Mouse (Mus musculus): ENCODE data around the gene Osbpl5. TPM values are rescaled to one million over a fixed set of nuclear protein-coding genes. Genes with fewer than 3 reads are reported as not detected.
"Not testable (repeated sequence)": the region's sequence is repeated elsewhere in the genome, so short reads cannot be mapped to it uniquely, and the experiment has no call there.

The Osbpl5 gene
- polyA plus RNA-seq, 1 experiment from 2014 or later = 47.6 TPM

GRCm38 (mm10) chr7:143666427-143667311 lies 90.1 kb downstream of the Osbpl5 start:
- ATAC-seq = no peak

GRCm38 (mm10) chr7:143663470-143663869 lies 93.3 kb downstream of the Osbpl5 start:
- no peak overlapping the region for H3K4me2 ChIP-seq (replicated peaks; ENCODE audit: low read depth, low read length)
- no peaks in the 10 kb centered on the region for H3K36me3 ChIP-seq (ENCODE audit: insufficient read depth, low read length)
- H3K27ac ChIP-seq (ENCODE audit: low read length) = no peak overlapping the region
- no peaks in the 10 kb centered on the region for H3K4me1 ChIP-seq (ENCODE audit: insufficient read depth, low read depth, low read length)
- no peaks in the 10 kb centered on the region for H3K9me3 ChIP-seq (ENCODE audit: low read length)
- no peak overlapping the region for H3K4me3 ChIP-seq (ENCODE audit: low read depth, low read length)
- WGBS = 80% methylated on average over 2 of the region's 2 CpGs
- ATAC-seq = no peak
- H3K27me3 ChIP-seq (replicated peaks; ENCODE audit: insufficient read depth, low read length) = no peaks in the 10 kb centered on the region
- DNase-seq (ENCODE audit: low spot score) = no peak
- TF ChIP-seq EP300 (IDR thresholded peaks at IDR 0.05) (no peak), CTCF (IDR thresholded peaks at IDR 0.05) (no peak)
- no peak overlapping the region for H3K9ac ChIP-seq (replicated peaks; ENCODE audit: low read depth)

More at GRCm38 (mm10) chr7:143666427-143667311, 90.1 kb downstream of the Osbpl5 start:
- H3K4me2 ChIP-seq (replicated peaks; ENCODE audit: low read depth, low read length) = no peak overlapping the region
- peak; percentile 5 for DNase-seq (ENCODE audit: low spot score)
- H3K4me1 ChIP-seq (ENCODE audit: insufficient read depth, low read depth, low read length) = no peaks in the 10 kb centered on the region
- no peak overlapping the region for H3K9ac ChIP-seq (replicated peaks; ENCODE audit: low read depth)
- TF ChIP-seq EP300 (IDR thresholded peaks at IDR 0.05) = no peak
- TF ChIP-seq CTCF (IDR thresholded peaks at IDR 0.05) = no peak
- H3K4me3 ChIP-seq (ENCODE audit: low read depth, low read length) = no peak overlapping the region
- H3K9me3 ChIP-seq (ENCODE audit: low read length) = no peaks in the 10 kb centered on the region
- H3K36me3 ChIP-seq (ENCODE audit: insufficient read depth, low read length) = no peaks in the 10 kb centered on the region
- no peak overlapping the region for H3K27ac ChIP-seq (ENCODE audit: low read length)
- H3K27me3 ChIP-seq (replicated peaks; ENCODE audit: insufficient read depth, low read length) = no peaks in the 10 kb centered on the region

GRCm38 (mm10) chr7:143660797-143661196 lies 96.0 kb downstream of the Osbpl5 start:
- Histone ChIP-seq H3K4me3 (ENCODE audit: low read depth, low read length) (no peak overlapping the region), H3K4me2 (replicated peaks; ENCODE audit: low read depth, low read length) (no peak overlapping the region), H3K9me3 (ENCODE audit: low read length) (no peaks in the 10 kb centered on the region), H3K9ac (replicated peaks; ENCODE audit: low read depth) (no peak overlapping the region), H3K36me3 (ENCODE audit: insufficient read depth, low read length) (no peaks in the 10 kb centered on the region), H3K27ac (ENCODE audit: low read length) (no peak overlapping the region), H3K27me3 (replicated peaks; ENCODE audit: insufficient read depth, low read length) (no peaks in the 10 kb centered on the region), H3K4me1 (ENCODE audit: insufficient read depth, low read depth, low read length) (no peaks in the 10 kb centered on the region)
- no peak for TF ChIP-seq EP300 (IDR thresholded peaks at IDR 0.05)
- no peak for DNase-seq (ENCODE audit: low spot score)
- no peak for ATAC-seq

GRCm38 (mm10) chr7:143649769-143650346 lies 106.9 kb downstream of the Osbpl5 start:
- H3K27me3 ChIP-seq (replicated peaks; ENCODE audit: insufficient read depth, low read length); H3K36me3 ChIP-seq (ENCODE audit: insufficient read depth, low read length); DNase-seq (ENCODE audit: low spot score); H3K9me3 ChIP-seq (ENCODE audit: low read length); H3K9ac ChIP-seq (replicated peaks; ENCODE audit: low read depth); H3K4me1 ChIP-seq (ENCODE audit: insufficient read depth, low read depth, low read length); H3K27ac ChIP-seq (ENCODE audit: low read length); ATAC-seq: not testable (repeated sequence)
- WGBS = 50% methylated on average over 10 of the region's 10 CpGs
- peak overlapping the region; percentile 73 for H3K4me2 ChIP-seq (replicated peaks; ENCODE audit: low read depth, low read length)
- peak overlapping the region; percentile 53; the same call in 1 of the 2 replicates for H3K4me3 ChIP-seq (ENCODE audit: low read depth, low read length)

GRCm38 (mm10) chr7:143649034-143649768 lies 107.6 kb downstream of the Osbpl5 start, which contains the start of gene Tnfrsf22:
Tnfrsf22 (minus strand) TSS chr7:143649661.
- H3K4me3 ChIP-seq (ENCODE audit: low read depth, low read length) = peak within 1 kb of the TSS; percentile 53
- H3K4me1 ChIP-seq (ENCODE audit: insufficient read depth, low read depth, low read length) = no peaks in the 10 kb centered on the region
- 0 out of 2 replicates have a peak within 1 kb of the TSS, but pooled peaks have one; percentile 5 for H3K9ac ChIP-seq (replicated peaks; ENCODE audit: low read depth)
- no peaks in the 10 kb centered on the region for H3K9me3 ChIP-seq (ENCODE audit: low read length)
- 3% methylated on average over 39 of the region's 39 CpGs for WGBS
- peak within 1 kb of the TSS; percentile 73 for H3K4me2 ChIP-seq (replicated peaks; ENCODE audit: low read depth, low read length)
- no peak for TF ChIP-seq EP300 (IDR thresholded peaks at IDR 0.05)
- peak; percentile 91 for DNase-seq (ENCODE audit: low spot score)
- no peak within 1 kb of the TSS for H3K27ac ChIP-seq (ENCODE audit: low read length)
- peak; percentile 100 for ATAC-seq
- H3K27me3 ChIP-seq (replicated peaks; ENCODE audit: insufficient read depth, low read length) = no peaks in the 10 kb centered on the region
- H3K36me3 ChIP-seq (ENCODE audit: insufficient read depth, low read length) = no peaks in the 10 kb centered on the region

GRCm38 (mm10) chr7:143643949-143644348 lies 112.8 kb downstream of the Osbpl5 start:
- not testable (repeated sequence) for H3K9ac ChIP-seq (replicated peaks; ENCODE audit: low read depth); H3K4me3 ChIP-seq (ENCODE audit: low read depth, low read length); H3K27me3 ChIP-seq (replicated peaks; ENCODE audit: insufficient read depth, low read length); ATAC-seq; DNase-seq (ENCODE audit: low spot score); H3K4me2 ChIP-seq (replicated peaks; ENCODE audit: low read depth, low read length); H3K4me1 ChIP-seq (ENCODE audit: insufficient read depth, low read depth, low read length); H3K27ac ChIP-seq (ENCODE audit: low read length); H3K9me3 ChIP-seq (ENCODE audit: low read length); H3K36me3 ChIP-seq (ENCODE audit: insufficient read depth, low read length)
- WGBS = 83% methylated on average over 2 of the region's 2 CpGs

Small RNA genes lying within 50 kb of the gene (microRNA-seq; reads per million reads assigned to microRNA genes)
- not detected for gene Gm22064

Other genes with a start within 250 kb of the Osbpl5 start
- 107 and 109 TPM in 2 replicates for gene Nap1l4, start 207.9 kb downstream of the Osbpl5 start, polyA plus RNA-seq (2015; fragmentation: Nextera tagmentation; extraction: Ambion mirVana)
- gene Cars, start 156.9 kb downstream of the Osbpl5 start, polyA plus RNA-seq (2015; fragmentation: Nextera tagmentation; extraction: Ambion mirVana) = 24.4 and 26.4 TPM in 2 replicates
- gene Tnfrsf26, start 128.3 kb downstream of the Osbpl5 start, polyA plus RNA-seq (2015; fragmentation: Nextera tagmentation; extraction: Ambion mirVana) = 1.0 and 1.2 TPM in 2 replicates
- 4.6 and 5.3 TPM in 2 replicates for gene Tnfrsf22, start 107.3 kb downstream of the Osbpl5 start, polyA plus RNA-seq (2015; fragmentation: Nextera tagmentation; extraction: Ambion mirVana)
- gene Tnfrsf23, start 71.1 kb downstream of the Osbpl5 start, polyA plus RNA-seq (2015; fragmentation: Nextera tagmentation; extraction: Ambion mirVana) = 2.2 and 3.0 TPM in 2 replicates
- not detected in 2 replicates for gene Mrgprg, start 10.0 kb upstream of the Osbpl5 start, polyA plus RNA-seq (2015; fragmentation: Nextera tagmentation; extraction: Ambion mirVana)
- gene Mrgpre, start 27.5 kb upstream of the Osbpl5 start, polyA plus RNA-seq (2015; fragmentation: Nextera tagmentation; extraction: Ambion mirVana) = 0.67 and 0.72 TPM in 2 replicates
- gene Nadsyn1, start 65.9 kb upstream of the Osbpl5 start, polyA plus RNA-seq (2015; fragmentation: Nextera tagmentation; extraction: Ambion mirVana) = 5.0 and 5.2 TPM in 2 replicates
- gene Dhcr7, start 66.2 kb upstream of the Osbpl5 start, polyA plus RNA-seq (2015; fragmentation: Nextera tagmentation; extraction: Ambion mirVana) = 9.7 and 10.8 TPM in 2 replicates
- not detected in 2 replicates for gene Gm498, start 109.9 kb upstream of the Osbpl5 start, polyA plus RNA-seq (2015; fragmentation: Nextera tagmentation; extraction: Ambion mirVana)
- gene Shank2, start 244.9 kb upstream of the Osbpl5 start, polyA plus RNA-seq (2015; fragmentation: Nextera tagmentation; extraction: Ambion mirVana) = 0.76 and 1.2 TPM in 2 replicates

Measured in lung, postnatal 0 days (tissue).